Comparison of ENCODE assay signal across 8 mouse cellular contexts in genomic region chr3:52007602-52008252, GRCm38 (mm10).
DNase-seq lines count a peak whose midpoint lies in the region; ATAC-seq and TF ChIP-seq lines count a peak whose summit lies in the region.
"Had no signal": no experiment of that assay in that cellular context is flagged by ENCODE, and none has a peak within 500 bp of the region (broad histone marks: within the 10 kb centered on the region; RNA-seq: fewer than 3 reads in every experiment).

No protein-coding gene starts in this region.

- H3K9ac ChIP-seq in intestine, embryonic 15.5 days: peak overlapping the region; percentile 42
- peak overlapping the region; percentile 59 for H3K9ac ChIP-seq in midbrain, embryonic 11.5 days (ENCODE audit: low read length)

- intact Hi-C loops in left cerebral cortex, postnatal 36 days (cut with DNase I): loop anchor here (2.0 to 10.0 kb wide), 6 partner anchors 40 to 305 kb away; no protein-coding TSS in a partner anchor

- peak overlapping the region; percentile 46 for H3K4me3 ChIP-seq in intestine, embryonic 15.5 days (replicated peaks)
- peak overlapping the region; percentile 28 for H3K4me3 ChIP-seq in midbrain, embryonic 11.5 days (ENCODE audit: low read depth, low read length)
- peak overlapping the region; percentile 54 for H3K4me3 ChIP-seq in spleen, adult 2 months (ENCODE audit: extremely low read depth, insufficient read depth, insufficient read length)
- H3K4me3 ChIP-seq: myocyte had no signal

- ATAC-seq in intestine, embryonic 15.5 days: peak; percentile 74
- ATAC-seq in midbrain, embryonic 11.5 days (ENCODE audit: low FRiP score): peak; percentile 91

- no peak for TF ChIP-seq POLR2A in spleen, adult 2 months (IDR thresholded peaks at IDR 0.05; ENCODE audit: low read depth, low read length)

- H3K4me2 ChIP-seq in intestine, embryonic 15.5 days (replicated peaks): peak overlapping the region; percentile 85
- peak overlapping the region; percentile 55 for H3K4me2 ChIP-seq in midbrain, embryonic 11.5 days

- no peaks in the 10 kb centered on the region for H3K27me3 ChIP-seq in intestine, embryonic 15.5 days (replicated peaks)
- no peaks in the 10 kb centered on the region for H3K27me3 ChIP-seq in midbrain, embryonic 11.5 days (ENCODE audit: control insufficient read depth, insufficient read depth, low read length)
- no peaks in the 10 kb centered on the region for H3K27me3 ChIP-seq in spleen, adult 2 months (ENCODE audit: control insufficient read depth, insufficient read depth, low read length)

- DNase-seq in adrenal gland, adult 18-20 months (ENCODE audit: low spot score in 2 of 2): peak; percentile 33 to 34
- DNase-seq in cerebellum, postnatal 14 days: peak; percentile 90
- DNase-seq in frontal cortex, postnatal 36 days (ENCODE audit: low spot score in 2 of 2): peak; percentile 76 to 79
- DNase-seq in left cerebral cortex, postnatal 36 days (ENCODE audit: low spot score in 2 of 2): peak; percentile 80 to 83
- DNase-seq in midbrain, embryonic 11.5 days (ENCODE audit: low spot score, missing footprints): peak; percentile 95
- DNase-seq in spleen, adult 2 months (ENCODE audit: low read depth in 1 of 2, low spot score in 2 of 2): peak; percentile 64 to 66

- H3K4me1 ChIP-seq in intestine, embryonic 15.5 days (replicated peaks): peaks cover 20% of the 10 kb centered on the region
- H3K4me1 ChIP-seq in midbrain, embryonic 11.5 days (ENCODE audit: control insufficient read depth, insufficient read depth, low read length): peaks cover 27% of the 10 kb centered on the region
- peaks cover 2% of the 10 kb centered on the region; the same call in 1 of the 2 replicates for H3K4me1 ChIP-seq in spleen, adult 2 months (ENCODE audit: control insufficient read depth, insufficient read depth, insufficient read length)

- H3K36me3 ChIP-seq in intestine, embryonic 15.5 days: no peaks in the 10 kb centered on the region
- no peaks in the 10 kb centered on the region for H3K36me3 ChIP-seq in midbrain, embryonic 11.5 days (ENCODE audit: control insufficient read depth, insufficient read depth, low read length)
- H3K36me3 ChIP-seq in spleen, adult 2 months (ENCODE audit: control insufficient read depth, insufficient read depth, low read length): no peaks in the 10 kb centered on the region

- WGBS in intestine, embryonic 15.5 days: under 1% methylated on average over 19 of the region's 21 CpGs
- WGBS in midbrain, embryonic 11.5 days: under 1% methylated on average over 20 of the region's 21 CpGs
- under 1% methylated on average over 21 of the region's 21 CpGs for WGBS in spleen, adult 2 months

- H3K27ac ChIP-seq in intestine, embryonic 15.5 days: peak overlapping the region; percentile 4
- peak overlapping the region; percentile 86 for H3K27ac ChIP-seq in midbrain, embryonic 11.5 days (ENCODE audit: low read depth, low read length)
- 0 out of 2 replicates have a peak overlapping the region, but pooled peaks have one; percentile 34 for H3K27ac ChIP-seq in spleen, adult 2 months (ENCODE audit: insufficient read depth, low read length)

- H3K9me3 ChIP-seq in intestine, embryonic 15.5 days: no peaks in the 10 kb centered on the region
- H3K9me3 ChIP-seq in midbrain, embryonic 11.5 days (ENCODE audit: control insufficient read depth, low read length): no peaks in the 10 kb centered on the region

- no peak for TF ChIP-seq CTCF in spleen, adult 2 months (IDR thresholded peaks at IDR 0.05; ENCODE audit: extremely low read depth, insufficient read depth, insufficient read length, insufficient replicate concordance)

Comparison
In these comparisons a context has a peak if more than half of its experiments do, and no peak if none do; other contexts are left out.
1. Peak in every context shown above with its lines: DNase-seq, ATAC-seq, H3K4me3 ChIP-seq and H3K27ac ChIP-seq.
2. DNase-seq: peak in every context shown above with its lines; median percentile 95 in midbrain, embryonic 11.5 days; 90 in cerebellum, postnatal 14 days; 82 in left cerebral cortex, postnatal 36 days; 78 in frontal cortex, postnatal 36 days; 65 in spleen, adult 2 months; 34 in adrenal gland, adult 18-20 months.
3. H3K27ac ChIP-seq: peak in every context shown above with its lines; median percentile 86 in midbrain, embryonic 11.5 days; 34 in spleen, adult 2 months; 4 in intestine, embryonic 15.5 days.